Mouse (Mus musculus): ENCODE data around the gene Pik3r1. TPM values are rescaled to one million over a fixed set of nuclear protein-coding genes. Genes with fewer than 3 reads are reported as not detected.
A peak's percentile ranks its signal among the peaks of the same experiment; 100 is the strongest.

The Pik3r1 gene
- polyA plus RNA-seq, 1 experiment, result 6.8 TPM

DNA sequence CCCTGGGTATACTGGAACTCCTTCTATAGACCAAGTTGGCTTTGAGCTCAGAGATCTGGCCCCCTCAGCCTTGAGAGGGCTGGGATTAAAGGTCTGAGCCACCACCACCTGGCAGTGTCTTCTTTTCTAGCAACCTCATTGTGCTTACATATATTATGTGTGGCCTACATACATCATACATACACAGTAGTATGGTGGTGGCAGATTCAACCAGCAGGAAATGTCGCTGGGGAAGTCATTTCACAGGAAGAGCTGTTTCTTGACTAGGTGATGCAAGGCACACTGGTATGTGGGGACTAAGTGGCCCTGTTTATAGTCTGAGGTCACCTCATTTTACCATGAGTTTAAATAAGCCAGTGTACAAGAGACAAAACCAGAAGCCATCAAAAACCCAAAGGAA lies 87.9 kb downstream of the Pik3r1 start:
- H3K79me2 ChIP-seq (ENCODE audit: control insufficient read depth, insufficient read depth), result no peaks in the 10 kb centered on the region
- no peak for TF ChIP-seq MYOG (IDR thresholded peaks at IDR 0.05; ENCODE audit: control insufficient read depth in 1 of 3, insufficient read depth in 1 of 3, insufficient read length in 2 of 3, low read depth in 2 of 3)

DNA sequence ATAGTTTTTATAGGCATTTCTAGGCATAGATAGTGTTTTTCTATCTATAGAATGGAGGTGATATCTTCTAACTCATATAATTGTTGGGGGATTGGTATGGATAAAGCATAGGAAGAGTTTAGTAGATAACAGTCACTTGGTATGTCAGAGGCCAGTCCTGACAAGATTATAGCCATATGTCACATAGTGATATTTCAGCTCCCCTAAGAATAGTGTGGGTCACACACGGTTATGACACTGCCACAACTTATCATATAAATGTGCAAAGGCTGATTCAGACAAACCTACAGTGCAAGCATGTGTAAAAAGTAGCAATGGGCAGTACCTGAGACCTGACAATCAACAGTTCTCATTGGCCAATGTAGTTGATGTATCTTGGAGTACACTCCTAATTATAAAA lies 89.0 kb downstream of the Pik3r1 start:
- TF ChIP-seq TCF12 (IDR thresholded peaks at IDR 0.05; ENCODE audit: insufficient read depth, poor library complexity, severe bottlenecking), result no peak
- no peak for TF ChIP-seq E2F4 (IDR thresholded peaks at IDR 0.05; ENCODE audit: insufficient read depth)
- no peak for TF ChIP-seq POLR2A (IDR thresholded peaks at IDR 0.05; ENCODE audit: insufficient read length, low read depth)
- Histone ChIP-seq H3K36me3 (ENCODE audit: control insufficient read depth, insufficient read depth) (peaks cover 22% of the 10 kb centered on the region), H3K79me2 (ENCODE audit: control insufficient read depth, insufficient read depth) (no peaks in the 10 kb centered on the region)

More for the DNA sequence above, 87.9 kb downstream of the Pik3r1 start:
- H3K4me2 ChIP-seq (ENCODE audit: low read depth), result no peak overlapping the region
- no peaks in the 10 kb centered on the region for H3K27me3 ChIP-seq (ENCODE audit: control insufficient read depth, insufficient read depth, insufficient read length)
- no peak overlapping the region for H3K4me3 ChIP-seq
- H3ac ChIP-seq (ENCODE audit: control insufficient read depth, insufficient read length), result no peak overlapping the region
- H3K36me3 ChIP-seq (ENCODE audit: control insufficient read depth, insufficient read depth), result peaks cover 33% of the 10 kb centered on the region

DNA sequence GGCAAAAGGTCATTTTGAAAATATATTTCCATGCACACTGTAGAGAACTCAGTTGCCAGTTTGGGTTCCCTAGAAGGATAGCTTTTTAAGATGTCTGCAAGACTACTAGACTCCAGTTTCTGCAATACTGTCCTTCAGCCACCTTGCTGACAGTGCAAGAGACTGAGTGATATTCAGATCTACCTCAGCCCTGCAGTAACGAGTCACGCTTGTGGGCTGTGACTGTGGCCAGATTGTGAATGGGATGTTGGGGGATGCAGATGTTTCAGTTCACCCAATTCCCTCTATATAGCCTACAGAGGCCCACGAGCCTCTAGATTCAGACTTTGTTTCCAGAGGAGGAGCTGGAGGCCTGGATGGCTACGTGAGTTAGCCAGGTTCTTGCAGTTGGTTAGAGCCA lies 90.0 kb downstream of the Pik3r1 start:
- H3K27me3 ChIP-seq (ENCODE audit: control insufficient read depth, insufficient read depth, insufficient read length), result no peaks in the 10 kb centered on the region

More for the DNA sequence above, 89.0 kb downstream of the Pik3r1 start:
- Histone ChIP-seq H3ac (ENCODE audit: control insufficient read depth, insufficient read length) (no peak overlapping the region), H3K4me2 (ENCODE audit: low read depth) (no peak overlapping the region), H3K27me3 (ENCODE audit: control insufficient read depth, insufficient read depth, insufficient read length) (no peaks in the 10 kb centered on the region), H3K4me3 (no peak overlapping the region)

DNA sequence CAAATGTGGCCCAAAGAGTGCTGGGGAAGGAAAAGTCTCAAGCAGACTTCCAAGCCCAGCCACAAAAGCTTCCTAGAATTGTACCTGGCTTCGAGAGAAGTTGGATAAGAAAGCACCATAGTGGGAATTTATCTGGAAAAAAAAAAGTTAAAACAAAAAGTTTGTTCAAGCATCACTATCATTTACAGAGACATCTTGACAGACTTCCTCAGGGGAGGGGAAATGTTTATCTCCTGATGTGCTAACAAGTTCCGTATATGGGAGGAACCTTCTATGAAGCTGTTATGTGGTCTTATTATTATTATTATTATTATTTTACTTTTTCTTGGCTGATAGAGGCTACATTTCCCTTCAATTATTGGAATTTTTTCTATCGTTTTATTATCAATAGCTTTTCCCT lies 94.1 kb downstream of the Pik3r1 start:
- Histone ChIP-seq H3K79me2 (ENCODE audit: control insufficient read depth, insufficient read depth) (no peaks in the 10 kb centered on the region), H3K4me2 (ENCODE audit: low read depth) (no peak overlapping the region), H3K36me3 (ENCODE audit: control insufficient read depth, insufficient read depth) (no peaks in the 10 kb centered on the region), H3ac (ENCODE audit: control insufficient read depth, insufficient read length) (no peak overlapping the region), H3K27me3 (ENCODE audit: control insufficient read depth, insufficient read depth, insufficient read length) (no peaks in the 10 kb centered on the region), H3K4me3 (no peak overlapping the region)
- TF ChIP-seq REST (IDR thresholded peaks at IDR 0.05; ENCODE audit: insufficient read depth, insufficient read length) (no peak), CEBPB (IDR thresholded peaks at IDR 0.05; ENCODE audit: insufficient read depth, poor library complexity, severe bottlenecking) (no peak), TCF12 (IDR thresholded peaks at IDR 0.05; ENCODE audit: insufficient read depth, poor library complexity, severe bottlenecking) (no peak), USF1 (IDR thresholded peaks at IDR 0.05; ENCODE audit: low read depth) (no peak), E2F4 (IDR thresholded peaks at IDR 0.05; ENCODE audit: insufficient read depth) (no peak), POLR2A (IDR thresholded peaks at IDR 0.05; ENCODE audit: insufficient read length, low read depth) (no peak), TCF3 (IDR thresholded peaks at IDR 0.05; ENCODE audit: insufficient read length, low read depth) (no peak), MAX (IDR thresholded peaks at IDR 0.05; ENCODE audit: low read depth) (no peak), MYOD1 (IDR thresholded peaks at IDR 0.05; ENCODE audit: control insufficient read depth in 1 of 3, insufficient read length in 2 of 3, low read depth in 2 of 3) (no peak), POLR2AphosphoS2 (IDR thresholded peaks at IDR 0.05; ENCODE audit: insufficient read length, low read depth) (no peak), MYOG (IDR thresholded peaks at IDR 0.05; ENCODE audit: control insufficient read depth in 1 of 3, insufficient read depth in 1 of 3, insufficient read length in 2 of 3, low read depth in 2 of 3) (no peak)

More for the DNA sequence above, 90.0 kb downstream of the Pik3r1 start:
- H3ac ChIP-seq (ENCODE audit: control insufficient read depth, insufficient read length), result no peak overlapping the region
- peaks cover 17% of the 10 kb centered on the region for H3K36me3 ChIP-seq (ENCODE audit: control insufficient read depth, insufficient read depth)
- TF ChIP-seq POLR2A (IDR thresholded peaks at IDR 0.05; ENCODE audit: insufficient read length, low read depth) (no peak), TCF12 (IDR thresholded peaks at IDR 0.05; ENCODE audit: insufficient read depth, poor library complexity, severe bottlenecking) (no peak), MYOG (IDR thresholded peaks at IDR 0.05; ENCODE audit: control insufficient read depth in 1 of 3, insufficient read depth in 1 of 3, insufficient read length in 2 of 3, low read depth in 2 of 3) (no peak), MYOD1 (IDR thresholded peaks at IDR 0.05; ENCODE audit: control insufficient read depth in 1 of 3, insufficient read length in 2 of 3, low read depth in 2 of 3) (no peak), TCF3 (IDR thresholded peaks at IDR 0.05; ENCODE audit: insufficient read length, low read depth) (no peak), USF1 (IDR thresholded peaks at IDR 0.05; ENCODE audit: low read depth) (no peak), SRF (IDR thresholded peaks at IDR 0.05; ENCODE audit: control insufficient read depth, insufficient read length, low read depth) (no peak)
- H3K4me3 ChIP-seq, result no peak overlapping the region
- H3K4me2 ChIP-seq (ENCODE audit: low read depth), result no peak overlapping the region
- H3K79me2 ChIP-seq (ENCODE audit: control insufficient read depth, insufficient read depth), result no peaks in the 10 kb centered on the region

DNA sequence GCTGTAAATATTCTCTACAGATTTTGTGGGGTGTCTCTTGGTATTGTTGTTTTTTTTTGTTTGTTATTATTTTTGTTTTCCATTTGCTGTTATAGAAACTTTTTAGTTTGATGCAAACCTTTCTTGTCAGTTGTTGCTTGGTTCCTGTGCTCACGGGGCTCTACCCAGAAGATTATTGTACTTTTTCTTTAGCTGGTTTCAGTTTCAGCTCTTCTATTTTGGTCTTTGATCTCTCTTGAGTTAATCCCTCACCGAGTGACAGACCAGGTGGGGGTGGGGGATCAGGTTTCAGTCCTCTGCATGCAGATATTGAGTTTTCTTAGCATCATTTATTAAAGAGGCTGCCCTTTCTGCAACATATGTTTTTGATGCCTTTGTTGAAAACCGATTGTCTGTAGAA lies 99.2 kb downstream of the Pik3r1 start:
- Histone ChIP-seq H3K27me3 (ENCODE audit: control insufficient read depth, insufficient read depth, insufficient read length) (no peaks in the 10 kb centered on the region), H3K4me3 (peak overlapping the region; percentile 8), H3K4me2 (ENCODE audit: low read depth) (peak overlapping the region; percentile 77), H3ac (ENCODE audit: control insufficient read depth, insufficient read length) (no peak overlapping the region), H3K36me3 (ENCODE audit: control insufficient read depth, insufficient read depth) (no peaks in the 10 kb centered on the region), H3K79me2 (ENCODE audit: control insufficient read depth, insufficient read depth) (no peaks in the 10 kb centered on the region)
- TF ChIP-seq TCF12 (IDR thresholded peaks at IDR 0.05; ENCODE audit: insufficient read depth, poor library complexity, severe bottlenecking) (peak; percentile 8), SRF (IDR thresholded peaks at IDR 0.05; ENCODE audit: control insufficient read depth, insufficient read length, low read depth) (no peak), MYOD1 (IDR thresholded peaks at IDR 0.05; ENCODE audit: control insufficient read depth in 1 of 3, insufficient read length in 2 of 3, low read depth in 2 of 3) (peak in 1 of 3 experiments; percentile 6)

DNA sequence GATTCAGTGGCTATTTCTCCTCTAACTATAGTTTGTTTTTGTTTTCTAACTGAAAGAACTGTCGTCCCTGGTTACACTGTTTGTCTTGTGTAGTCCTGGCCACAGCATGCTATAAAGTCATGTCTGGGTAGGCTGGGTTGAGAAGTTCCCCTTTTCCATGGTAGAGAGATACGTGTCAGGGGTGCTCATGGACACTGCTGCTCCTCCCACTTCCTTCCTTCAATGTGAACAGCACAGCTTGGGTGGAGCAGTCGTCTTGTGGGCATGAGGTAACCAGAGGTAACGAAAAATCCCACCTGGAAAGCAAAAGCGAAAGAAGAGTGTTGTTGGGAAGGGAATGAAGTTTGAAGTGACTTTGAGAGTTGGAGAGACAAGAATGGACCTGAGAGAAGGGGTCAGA lies 104.0 kb downstream of the Pik3r1 start:
- Histone ChIP-seq H3K79me2 (ENCODE audit: control insufficient read depth, insufficient read depth) (no peaks in the 10 kb centered on the region), H3K4me3 (no peak overlapping the region), H3K27me3 (ENCODE audit: control insufficient read depth, insufficient read depth, insufficient read length) (no peaks in the 10 kb centered on the region), H3ac (ENCODE audit: control insufficient read depth, insufficient read length) (no peak overlapping the region), H3K4me2 (ENCODE audit: low read depth) (no peak overlapping the region), H3K36me3 (ENCODE audit: control insufficient read depth, insufficient read depth) (no peaks in the 10 kb centered on the region)
- no peak for TF ChIP-seq USF1 (IDR thresholded peaks at IDR 0.05; ENCODE audit: low read depth)
- TF ChIP-seq MYOG (IDR thresholded peaks at IDR 0.05; ENCODE audit: control insufficient read depth in 1 of 3, insufficient read depth in 1 of 3, insufficient read length in 2 of 3, low read depth in 2 of 3), result no peak
- TF ChIP-seq REST (IDR thresholded peaks at IDR 0.05; ENCODE audit: insufficient read depth, insufficient read length), result no peak
- no peak for TF ChIP-seq POLR2A (IDR thresholded peaks at IDR 0.05; ENCODE audit: insufficient read length, low read depth)
- no peak for TF ChIP-seq TCF12 (IDR thresholded peaks at IDR 0.05; ENCODE audit: insufficient read depth, poor library complexity, severe bottlenecking)
- no peak for TF ChIP-seq E2F4 (IDR thresholded peaks at IDR 0.05; ENCODE audit: insufficient read depth)
- no peak for TF ChIP-seq MYOD1 (IDR thresholded peaks at IDR 0.05; ENCODE audit: control insufficient read depth in 1 of 3, insufficient read length in 2 of 3, low read depth in 2 of 3)
- no peak for TF ChIP-seq CEBPB (IDR thresholded peaks at IDR 0.05; ENCODE audit: insufficient read depth, poor library complexity, severe bottlenecking)
- TF ChIP-seq MAX (IDR thresholded peaks at IDR 0.05; ENCODE audit: low read depth), result no peak
- TF ChIP-seq TCF3 (IDR thresholded peaks at IDR 0.05; ENCODE audit: insufficient read length, low read depth), result no peak
- no peak for TF ChIP-seq SRF (IDR thresholded peaks at IDR 0.05; ENCODE audit: control insufficient read depth, insufficient read length, low read depth)
